Mouse (Mus musculus) stomach, embryonic 14.5 days (tissue): ENCODE results near the gene Ncbp2. TPM values are rescaled to one million over a fixed set of nuclear protein-coding genes. Genes with fewer than 3 reads are reported as not detected.

ENCODE experiments used
- ATAC-seq: fragments of 200-750 bp; cut with Nextera tagmentation; 2 replicates; pipeline ENCODE4 v1.8.0; 2017; ENCODE audit warnings: low read depth, moderate TSS enrichment; ENCODE audit not compliant: insufficient number of reproducible peaks, insufficient read depth, low FRiP score
- H3K27ac ChIP-seq: fragments of 300-500 bp; sonication (generic); 2 replicates; pipeline ENCODE4 v1.5.1; 2014; ENCODE audit warnings: mild to moderate bottlenecking, low read length, moderate library complexity, mixed read lengths
- H3K27me3 ChIP-seq: fragments of 300-500 bp; sonication (generic); 2 replicates; pipeline ENCODE4 v1.6.1; 2014; ENCODE audit warnings: low read length, control low read depth, mixed read lengths; ENCODE audit not compliant: control insufficient read depth, insufficient read depth
- H3K36me3 ChIP-seq: fragments of 300-500 bp; sonication (generic); 2 replicates; pipeline ENCODE4 v1.6.1; 2014; ENCODE audit warnings: mild to moderate bottlenecking, control low read depth, low read length, moderate library complexity, mixed read lengths; ENCODE audit not compliant: control insufficient read depth, insufficient read depth
- H3K4me1 ChIP-seq: fragments of 300-500 bp; sonication (generic); 2 replicates; pipeline ENCODE4 v1.6.1; 2014; ENCODE audit warnings: low read length, control low read depth, mixed read lengths; ENCODE audit not compliant: control insufficient read depth, insufficient read depth
- H3K4me2 ChIP-seq: fragments of 300-500 bp; sonication (generic); replicated peaks from 2 replicates; pipeline ENCODE4 v1.6.1; 2014; ENCODE audit warnings: low read depth, low read length, control low read depth
- H3K4me3 ChIP-seq: fragments of 300-500 bp; sonication (generic); 2 replicates; pipeline ENCODE4 v1.5.1; 2014; ENCODE audit warnings: low read depth, low read length, control low read depth
- H3K9ac ChIP-seq: fragments of 300-500 bp; sonication (generic); replicated peaks from 2 replicates; pipeline ENCODE4 v1.6.1; 2014; ENCODE audit warnings: low read depth, mild to moderate bottlenecking, control low read depth, low read length, moderate library complexity, mixed read lengths
- H3K9me3 ChIP-seq: fragments of 300-500 bp; sonication (generic); 2 replicates; pipeline ENCODE4 v1.6.1; 2016; ENCODE audit warnings: low read depth, low read length, control low read depth; ENCODE audit not compliant: control insufficient read depth
- WGBS: fragments of 180-500 bp; shearing (Covaris S2); extraction: QIAGEN DNeasy Blood & Tissue Kit; methylation state at CpG from one replicate; pipeline ENCODE4 v1.1.7; 2014; 5-methylcytosine and 5-hydroxymethylcytosine counted together
- microRNA-seq: library from miRNA; unstranded; fragments of <30 nt; microRNA quantifications from one replicate; pipeline ENCODE4, GENCODE M21; 2016
- polyA plus RNA-seq: library from polyadenylated mRNA; unstranded; fragments of >200 nt; fragmentation: Nextera tagmentation; extraction: Ambion mirVana; gene quantifications from 2 replicates; pipeline ENCODE4 v1.2.1, GENCODE M21; 2014

Ncbp2 gene
- polyA plus RNA-seq, 1 experiment from 2014 or later: 116 TPM

GRCm38 (mm10) chr16:32008529-32009293 lies 60.4 kb downstream of the Ncbp2 start:
- ATAC-seq: no peak
- 59% methylated on average over 10 of the region's 10 CpGs for WGBS
- H3K27ac ChIP-seq: no peak overlapping the region
- H3K9ac ChIP-seq: no peak overlapping the region
- no peak overlapping the region for H3K4me2 ChIP-seq
- H3K4me1 ChIP-seq: 0 out of 2 replicates have a peak, but pooled peaks cover 1% of the 10 kb centered on the region
- no peaks in the 10 kb centered on the region for H3K36me3 ChIP-seq
- no peaks in the 10 kb centered on the region for H3K27me3 ChIP-seq
- no peak overlapping the region for H3K4me3 ChIP-seq
- no peaks in the 10 kb centered on the region for H3K9me3 ChIP-seq

- Histone ChIP-seq H3K4me2 (no peak overlapping the region), H3K4me1 (no peaks in the 10 kb centered on the region)
- WGBS: 36% methylated on average over 5 of the region's 5 CpGs
Measured at GRCm38 (mm10) chr16:32009913-32010312, 61.6 kb downstream of the Ncbp2 start.

GRCm38 (mm10) chr16:32010330-32010729 lies 62.0 kb downstream of the Ncbp2 start:
- no peaks in the 10 kb centered on the region for H3K9me3 ChIP-seq
- no peak overlapping the region for H3K4me3 ChIP-seq
- 66% methylated on average over 4 of the region's 4 CpGs for WGBS
- H3K27me3 ChIP-seq: no peaks in the 10 kb centered on the region
- H3K36me3 ChIP-seq: no peaks in the 10 kb centered on the region
- no peaks in the 10 kb centered on the region for H3K4me1 ChIP-seq
- ATAC-seq: no peak
- H3K27ac ChIP-seq: no peak overlapping the region
- H3K4me2 ChIP-seq: no peak overlapping the region
- no peak overlapping the region for H3K9ac ChIP-seq

More at GRCm38 (mm10) chr16:32009913-32010312, 61.6 kb downstream of the Ncbp2 start:
- peak; percentile 61; the same call in 1 of the 2 replicates for ATAC-seq
- H3K36me3 ChIP-seq: no peaks in the 10 kb centered on the region
- H3K27me3 ChIP-seq: no peaks in the 10 kb centered on the region
- no peaks in the 10 kb centered on the region for H3K9me3 ChIP-seq
- no peak overlapping the region for H3K27ac ChIP-seq
- no peak overlapping the region for H3K9ac ChIP-seq
- H3K4me3 ChIP-seq: no peak overlapping the region

Small RNAs within 50 kb of the gene (microRNA-seq; reads per million reads assigned to microRNA genes)
- not detected for gene Gm26269

Other genes with a start within 250 kb of the Ncbp2 start
- gene Meltf, start 69.7 kb upstream of the Ncbp2 start, polyA plus RNA-seq: 0.06 TPM in 1 of 2 replicates, not detected in the other
- gene Pigz, start 14.7 kb upstream of the Ncbp2 start, polyA plus RNA-seq: 0.63 and 0.68 TPM in 2 replicates
- 91.4 and 97.6 TPM in 2 replicates for gene 0610012G03Rik, start within 50 bp of the Ncbp2 start, polyA plus RNA-seq
- 10.8 and 11.5 TPM in 2 replicates for gene Senp5, start 54.8 kb downstream of the Ncbp2 start, polyA plus RNA-seq
- 40.1 and 42.2 TPM in 2 replicates for gene Pak2, start 130.8 kb downstream of the Ncbp2 start, polyA plus RNA-seq
- gene Pigx, start 151.2 kb downstream of the Ncbp2 start, polyA plus RNA-seq: 111 and 125 TPM in 2 replicates
- gene Cep19, start 151.3 kb downstream of the Ncbp2 start, polyA plus RNA-seq: 30.0 and 32.3 TPM in 2 replicates
- gene Nrros, start 217.1 kb downstream of the Ncbp2 start, polyA plus RNA-seq: 16.0 and 17.0 TPM in 2 replicates
- gene Bex6, start 231.3 kb downstream of the Ncbp2 start, polyA plus RNA-seq: 0.35 TPM in 1 of 2 replicates, not detected in the other